Comparison of ENCODE assay signal across 20 mouse cellular contexts in genomic region chr5:112907504-112907903, GRCm38 (mm10). TPM values are rescaled to one million over a fixed set of nuclear protein-coding genes. Genes with fewer than 3 reads are reported as not detected.
DNase-seq lines count a peak whose midpoint lies in the region; ATAC-seq and TF ChIP-seq lines count a peak whose summit lies in the region.
"Had no signal": no experiment of that assay in that cellular context is flagged by ENCODE, and none has a peak within 500 bp of the region (broad histone marks: within the 10 kb centered on the region; RNA-seq: fewer than 3 reads in every experiment).

No protein-coding gene starts in this region.

- 62% methylated on average over 6 of the region's 6 CpGs for WGBS in heart, embryonic 13.5 days
- WGBS in kidney, embryonic 16.5 days: 30% methylated on average over 6 of the region's 6 CpGs
- WGBS in kidney, embryonic 14.5 days: 41% methylated on average over 6 of the region's 6 CpGs

- peak overlapping the region; percentile 91 for H3K27ac ChIP-seq in gastrocnemius, adult 2 months
- H3K27ac ChIP-seq in heart, embryonic 13.5 days (replicated peaks): peak overlapping the region; percentile 75
- H3K27ac ChIP-seq in kidney, embryonic 16.5 days (ENCODE audit: low read length): no peak overlapping the region
- no peak overlapping the region for H3K27ac ChIP-seq in kidney, embryonic 14.5 days (ENCODE audit: low read depth, low read length)
- H3K27ac ChIP-seq: embryonic facial prominence, embryonic 13.5 days; forebrain, embryonic 13.5 days; hindbrain, embryonic 14.5 days; intestine, embryonic 15.5 days had no signal

- H3K4me3 ChIP-seq in gastrocnemius, adult 2 months: no peak overlapping the region
- H3K4me3 ChIP-seq in heart, embryonic 13.5 days: no peak overlapping the region
- no peak overlapping the region for H3K4me3 ChIP-seq in kidney, embryonic 16.5 days (ENCODE audit: low read length)
- no peak overlapping the region for H3K4me3 ChIP-seq in kidney, embryonic 14.5 days (ENCODE audit: low read length)
- H3K4me3 ChIP-seq: embryonic facial prominence, embryonic 13.5 days; forebrain, embryonic 13.5 days; hindbrain, embryonic 10.5 days; intestine, embryonic 15.5 days had no signal

- no peaks in the 10 kb centered on the region for H3K27me3 ChIP-seq in heart, embryonic 13.5 days (replicated peaks)
- no peaks in the 10 kb centered on the region for H3K27me3 ChIP-seq in kidney, embryonic 16.5 days (ENCODE audit: insufficient read depth, low read length)
- H3K27me3 ChIP-seq in kidney, embryonic 14.5 days (ENCODE audit: control insufficient read depth, insufficient read depth, low read length): no peaks in the 10 kb centered on the region
- H3K27me3 ChIP-seq: embryonic facial prominence, embryonic 13.5 days; forebrain, embryonic 13.5 days; intestine, embryonic 15.5 days had no signal

- no peak for TF ChIP-seq CTCF in gastrocnemius, adult 2 months (IDR thresholded peaks at IDR 0.05)

- H3K4me1 ChIP-seq in heart, embryonic 13.5 days: peaks cover 21% of the 10 kb centered on the region
- peaks cover 4% of the 10 kb centered on the region for H3K4me1 ChIP-seq in kidney, embryonic 16.5 days (ENCODE audit: insufficient read depth, low read length)
- no peaks in the 10 kb centered on the region; the same call in 1 of the 2 replicates for H3K4me1 ChIP-seq in kidney, embryonic 14.5 days (ENCODE audit: control insufficient read depth, insufficient read depth, low read length)
- H3K4me1 ChIP-seq: forebrain, embryonic 13.5 days had no signal

- no peak for ATAC-seq in heart, embryonic 13.5 days (ENCODE audit: extremely low read depth, insufficient number of reproducible peaks, low FRiP score, low TSS enrichment)
- ATAC-seq in kidney, embryonic 16.5 days (ENCODE audit: low FRiP score, low TSS enrichment): 0 out of 2 replicates have a peak, but pooled peaks have one; percentile 59
- ATAC-seq in kidney, embryonic 14.5 days (ENCODE audit: low FRiP score, low TSS enrichment): no peak
- ATAC-seq: forebrain, embryonic 13.5 days; forebrain, postnatal 0 days; intestine, embryonic 15.5 days had no signal

- H3K9me3 ChIP-seq in heart, embryonic 13.5 days: peaks cover 5% of the 10 kb centered on the region; the same call in 1 of the 2 replicates
- peaks cover 6% of the 10 kb centered on the region; the same call in 1 of the 2 replicates for H3K9me3 ChIP-seq in kidney, embryonic 16.5 days (ENCODE audit: low read length)
- H3K9me3 ChIP-seq in kidney, embryonic 14.5 days (ENCODE audit: control insufficient read depth, low read length): peaks cover 4% of the 10 kb centered on the region; the same call in 1 of the 2 replicates
- H3K9me3 ChIP-seq: forebrain, embryonic 13.5 days; intestine, embryonic 15.5 days had no signal

- no peaks in the 10 kb centered on the region for H3K36me3 ChIP-seq in heart, embryonic 13.5 days
- no peaks in the 10 kb centered on the region for H3K36me3 ChIP-seq in kidney, embryonic 16.5 days (ENCODE audit: insufficient read depth, low read length)
- H3K36me3 ChIP-seq in kidney, embryonic 14.5 days (ENCODE audit: control insufficient read depth, insufficient read depth, low read length): no peaks in the 10 kb centered on the region
- H3K36me3 ChIP-seq: embryonic facial prominence, embryonic 13.5 days; hindbrain, embryonic 10.5 days; intestine, embryonic 15.5 days had no signal

- DNase-seq in gastrocnemius, adult 2 months: no peak
- no peak for DNase-seq in gastrocnemius, postnatal 36 days
- no peak for DNase-seq in heart, adult 9 months (ENCODE audit: low spot score in 2 of 2)
- DNase-seq in spleen, adult 18-20 months: no peak
- DNase-seq: adrenal gland, postnatal 10 days; cerebellum, adult 11-12 months; cerebellum, adult 9-10 months; cerebellum, postnatal 25 days; forebrain, postnatal 0 days; kidney, adult 18-20 months had no signal

- no peak overlapping the region for H3K4me2 ChIP-seq in heart, embryonic 13.5 days
- H3K4me2 ChIP-seq in kidney, embryonic 16.5 days (replicated peaks; ENCODE audit: low read depth, low read length): no peak overlapping the region
- no peak overlapping the region for H3K4me2 ChIP-seq in kidney, embryonic 14.5 days (replicated peaks; ENCODE audit: low read depth, low read length)
- H3K4me2 ChIP-seq: embryonic facial prominence, embryonic 13.5 days; forebrain, embryonic 13.5 days; hindbrain, embryonic 14.5 days; intestine, embryonic 15.5 days had no signal

- intact Hi-C loops in gastrocnemius, adult 2 months (cut with DNase I): no loop called here
- intact Hi-C loops in gastrocnemius, postnatal 36 days (cut with DNase I): no loop called here

- no peak overlapping the region for H3K9ac ChIP-seq in heart, embryonic 13.5 days
- no peak overlapping the region for H3K9ac ChIP-seq in kidney, embryonic 16.5 days (replicated peaks; ENCODE audit: low read length)
- H3K9ac ChIP-seq in kidney, embryonic 14.5 days (ENCODE audit: low read depth, low read length): no peak overlapping the region
- H3K9ac ChIP-seq: embryonic facial prominence, embryonic 13.5 days; forebrain, embryonic 13.5 days; forebrain, postnatal 0 days; hindbrain, embryonic 14.5 days; intestine, embryonic 15.5 days had no signal

RNA-seq across cellular contexts. Expression of gene Myo18b, which starts 11.3 kb away (rescaled TPM):
- total RNA-seq in gastrocnemius, adult 2 months (2021): 100 to 1,000 TPM; 319 to 413 TPM
- total RNA-seq in gastrocnemius, postnatal 36 days (2021): 100 to 1,000 TPM; 378 to 416 TPM
- 17.1 and 17.7 TPM in 2 replicates for polyA plus RNA-seq in heart, embryonic 13.5 days (2015; fragmentation: Nextera tagmentation; extraction: Ambion mirVana)
- polyA plus RNA-seq in kidney, embryonic 16.5 days (2015; fragmentation: Nextera tagmentation; extraction: Ambion mirVana): 0.39 and 0.41 TPM in 2 replicates
- 0.11 and 0.26 TPM in 2 replicates for polyA plus RNA-seq in kidney, embryonic 14.5 days (2014; fragmentation: Nextera tagmentation; extraction: Ambion mirVana)
- total RNA-seq: MEL had no signal
- polyA plus RNA-seq: C2C12 had no signal

Comparison
In these comparisons a context has a peak if more than half of its experiments do, and no peak if none do; other contexts are left out.
1. H3K27ac ChIP-seq: peak in gastrocnemius, adult 2 months (single experiment) and heart, embryonic 13.5 days (single experiment); none in kidney, embryonic 16.5 days (single experiment) and kidney, embryonic 14.5 days (single experiment).
2. RNA of gene Myo18b, which starts 11.3 kb away (polyA plus RNA-seq): 17.1 to 17.7 TPM in heart, embryonic 13.5 days; 0.39 to 0.41 TPM in kidney, embryonic 16.5 days and 0.11 to 0.26 TPM in kidney, embryonic 14.5 days; every median in the first group is over 10 times any median in the second.